Mouse (Mus musculus): ENCODE data around the gene Cyb5r1. TPM values are rescaled to one million over a fixed set of nuclear protein-coding genes. Genes with fewer than 3 reads are reported as not detected.

Gene Cyb5r1
- total and polyA plus RNA-seq, 3 experiments, result 17.5 to 43.6 (median 38.1) TPM

DNA sequence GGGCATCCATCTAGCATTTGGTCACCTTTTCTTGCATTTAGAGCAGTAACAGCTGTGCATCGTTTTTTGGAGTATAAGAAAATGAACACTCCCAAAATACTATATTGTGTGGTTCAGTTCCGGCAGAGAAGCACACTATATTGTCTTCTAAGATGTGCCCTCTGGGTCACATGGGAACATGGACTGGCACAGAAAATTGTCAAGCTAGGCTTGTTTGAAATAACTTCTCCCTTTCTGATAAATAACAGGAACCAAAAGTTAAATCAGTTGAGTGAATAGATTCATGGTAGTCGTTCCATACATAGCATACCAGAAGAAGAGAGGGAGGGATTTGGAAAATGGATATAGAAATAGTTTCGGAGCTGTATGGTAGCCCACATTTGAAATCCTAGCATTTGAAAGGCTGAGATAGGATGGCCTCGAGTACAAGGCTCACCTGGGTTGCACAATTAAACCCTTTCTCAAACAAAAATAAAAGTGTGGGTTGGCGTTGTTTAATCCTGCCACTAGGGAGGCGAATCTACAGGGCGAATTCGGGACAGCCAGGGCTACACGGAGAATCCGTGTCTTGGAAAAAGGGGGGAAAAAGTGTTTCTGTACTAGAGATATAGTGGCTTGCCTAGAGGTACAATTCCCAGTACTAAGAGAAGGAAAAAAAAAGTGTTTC, 9.3 kb downstream of the Cyb5r1 start:
- peaks cover 19 to 48% of the 10 kb centered on the region in 2 experiments for H3K36me3 ChIP-seq (replicated peaks in 1 of 2; ENCODE audit: control insufficient read depth in 1 of 2, insufficient read depth in 1 of 2, low read length in 1 of 2)
- H3K4me2 ChIP-seq (ENCODE audit: insufficient read depth, low read depth, poor library complexity, severe bottlenecking), result peak overlapping the region; percentile 58
- no peak for TF ChIP-seq E2F4 (IDR thresholded peaks at IDR 0.05; ENCODE audit: insufficient replicate concordance, low read depth, low read length)
- TF ChIP-seq MEF2A (IDR thresholded peaks at IDR 0.05; ENCODE audit: borderline replicate concordance, low read depth, low read length), result no peak
- TF ChIP-seq SMC3 (IDR thresholded peaks at IDR 0.05; ENCODE audit: low read depth, low read length), result no peak
- TF ChIP-seq MAX (IDR thresholded peaks at IDR 0.05; ENCODE audit: low read length), result no peak
- TF ChIP-seq ZC3H11A (IDR thresholded peaks at IDR 0.05; ENCODE audit: low read depth, low read length), result no peak
- TF ChIP-seq MXI1 (IDR thresholded peaks at IDR 0.05; ENCODE audit: low read depth, low read length), result no peak
- TF ChIP-seq CTCF (conservative IDR thresholded peaks at IDR 0.05 in 1 of 2, IDR thresholded peaks at IDR 0.05 in 1 of 2; ENCODE audit: low read depth in 2 of 2, low read length in 2 of 2), result no peak
- no peak for TF ChIP-seq SIN3A (IDR thresholded peaks at IDR 0.05; ENCODE audit: low read length)
- no peak for TF ChIP-seq TCF12 (IDR thresholded peaks at IDR 0.05; ENCODE audit: low read depth, low read length)
- no peak for TF ChIP-seq ZNF384 (IDR thresholded peaks at IDR 0.05; ENCODE audit: low read depth, low read length)
- TF ChIP-seq UBTF (IDR thresholded peaks at IDR 0.05; ENCODE audit: low read depth, low read length), result no peak
- no peak for TF ChIP-seq NELFE (IDR thresholded peaks at IDR 0.05; ENCODE audit: low read depth, low read length)
- no peak for TF ChIP-seq ELF1 (IDR thresholded peaks at IDR 0.05; ENCODE audit: low read depth, low read length)
- no peak for TF ChIP-seq EP300 (IDR thresholded peaks at IDR 0.05; ENCODE audit: low read length)
- no peak for TF ChIP-seq ZMIZ1 (IDR thresholded peaks at IDR 0.05; ENCODE audit: low read depth, low read length)
- TF ChIP-seq USF2 (conservative IDR thresholded peaks at IDR 0.05; ENCODE audit: low read depth, low read length), result no peak
- TF ChIP-seq RAD21 (IDR thresholded peaks at IDR 0.05; ENCODE audit: low read depth, low read length), result no peak
- no peak for TF ChIP-seq BHLHE40 (IDR thresholded peaks at IDR 0.05; ENCODE audit: low read depth, low read length)
- no peak for TF ChIP-seq PAX5 (IDR thresholded peaks at IDR 0.05; ENCODE audit: low read length)
- TF ChIP-seq KAT2A (IDR thresholded peaks at IDR 0.05; ENCODE audit: insufficient replicate concordance, low read length), result no peak
- peak overlapping the region; percentile 58 for H3K9ac ChIP-seq (ENCODE audit: insufficient read depth, low read depth)
- H3K4me1 ChIP-seq (ENCODE audit: control insufficient read depth in 1 of 2, insufficient read depth in 2 of 2), result peaks cover 8 to 41% of the 10 kb centered on the region in 2 experiments
- H3K27ac ChIP-seq (ENCODE audit: insufficient read depth, low read depth), result no peak overlapping the region
- H3K27me3 ChIP-seq (replicated peaks), result no peaks in the 10 kb centered on the region
- no peak for DNase-seq (ENCODE audit: extremely low read depth)
- dilution Hi-C loops (cut with MboI; ENCODE audit: extremely low pct_ligation_motif_present, extremely low pct_unique_long_range_greater_than_20kb, low sequenced_read_pairs), result no loop called here
- peak overlapping the region; percentile 38 to 93 (median 84) for H3K4me3 ChIP-seq (replicated peaks in 1 of 3; ENCODE audit: low read depth in 2 of 3, low read length in 2 of 3, poor library complexity in 1 of 3)
- H3K9me3 ChIP-seq (replicated peaks; ENCODE audit: low read length), result no peaks in the 10 kb centered on the region
- in situ Hi-C loops (cut with MboI; ENCODE audit: low pct_ligation_motif_present, low pct_unique_long_range_greater_than_20kb, low sequenced_read_pairs), result no loop called here
- peaks cover 32% of the 10 kb centered on the region for H3K79me2 ChIP-seq (replicated peaks; ENCODE audit: control insufficient read depth, extremely low read depth, insufficient read depth, poor library complexity, severe bottlenecking)

- Histone ChIP-seq H3K4me1 (ENCODE audit: control insufficient read depth in 1 of 2, insufficient read depth in 2 of 2) (peaks cover 8 to 46% of the 10 kb centered on the region in 2 experiments), H3K79me2 (replicated peaks; ENCODE audit: control insufficient read depth, extremely low read depth, insufficient read depth, poor library complexity, severe bottlenecking) (peaks cover 39% of the 10 kb centered on the region), H3K27me3 (replicated peaks) (no peaks in the 10 kb centered on the region), H3K27ac (ENCODE audit: insufficient read depth, low read depth) (no peak within 1 kb of the TSS), H3K36me3 (replicated peaks in 1 of 2; ENCODE audit: control insufficient read depth in 1 of 2, insufficient read depth in 1 of 2, low read length in 1 of 2) (peaks cover 15 to 48% of the 10 kb centered on the region in 2 experiments), H3K4me2 (ENCODE audit: insufficient read depth, low read depth, poor library complexity, severe bottlenecking) (peak within 1 kb of the TSS; percentile 77), H3K9ac (ENCODE audit: insufficient read depth, low read depth) (peak within 1 kb of the TSS; percentile 80), H3K4me3 (replicated peaks in 1 of 3; ENCODE audit: low read depth in 2 of 3, low read length in 2 of 3, poor library complexity in 1 of 3) (peak within 1 kb of the TSS; percentile 84 to 93 (median 88)), H3K9me3 (replicated peaks; ENCODE audit: low read length) (no peaks in the 10 kb centered on the region)
- dilution Hi-C loops (cut with MboI; ENCODE audit: extremely low pct_ligation_motif_present, extremely low pct_unique_long_range_greater_than_20kb, low sequenced_read_pairs) (no loop called here), in situ Hi-C loops (cut with MboI; ENCODE audit: low pct_ligation_motif_present, low pct_unique_long_range_greater_than_20kb, low sequenced_read_pairs) (no loop called here)
- DNase-seq (ENCODE audit: extremely low read depth), result peak; percentile 91
- TF ChIP-seq KAT2A (IDR thresholded peaks at IDR 0.05; ENCODE audit: insufficient replicate concordance, low read length), result peak; percentile 72; the same call in 1 of the 2 replicates
- TF ChIP-seq SIN3A (IDR thresholded peaks at IDR 0.05; ENCODE audit: low read length), result peak; percentile 68
- TF ChIP-seq TCF12 (IDR thresholded peaks at IDR 0.05; ENCODE audit: low read depth, low read length), result peak; percentile 77
- TF ChIP-seq MEF2A (IDR thresholded peaks at IDR 0.05; ENCODE audit: borderline replicate concordance, low read depth, low read length), result peak; percentile 58; the same call in 1 of the 2 replicates
- peak; percentile 97 for TF ChIP-seq ZMIZ1 (IDR thresholded peaks at IDR 0.05; ENCODE audit: low read depth, low read length)
- 0 out of 2 replicates have a peak, but pooled peaks have one; percentile 22 for TF ChIP-seq ETS1 (conservative IDR thresholded peaks at IDR 0.05; ENCODE audit: low read depth, low read length)
- 0 out of 2 replicates have a peak, but pooled peaks have one; percentile 75 for TF ChIP-seq POLR2AphosphoS2 (IDR thresholded peaks at IDR 0.05; ENCODE audit: low read depth, low read length)
- TF ChIP-seq MAZ (IDR thresholded peaks at IDR 0.05; ENCODE audit: low read depth, low read length), result no peak
- peak; percentile 63 for TF ChIP-seq CHD2 (IDR thresholded peaks at IDR 0.05; ENCODE audit: low read length)
- peak; percentile 83 for TF ChIP-seq MAX (IDR thresholded peaks at IDR 0.05; ENCODE audit: low read length)
- peak; percentile 60 for TF ChIP-seq ELF1 (IDR thresholded peaks at IDR 0.05; ENCODE audit: low read depth, low read length)
- TF ChIP-seq RCOR1 (conservative IDR thresholded peaks at IDR 0.05; ENCODE audit: low read depth, low read length), result 0 out of 2 replicates have a peak, but pooled peaks have one; percentile 46
- no peak for TF ChIP-seq ZKSCAN1 (IDR thresholded peaks at IDR 0.05; ENCODE audit: borderline replicate concordance, low read depth, low read length)
- peak; percentile 56; the same call in 1 of the 2 replicates for TF ChIP-seq TBP (conservative IDR thresholded peaks at IDR 0.05; ENCODE audit: low read depth, low read length)
- TF ChIP-seq MXI1 (IDR thresholded peaks at IDR 0.05; ENCODE audit: low read depth, low read length), result peak; percentile 79
- 0 out of 2 replicates have a peak, but pooled peaks have one; percentile 29 for TF ChIP-seq UBTF (IDR thresholded peaks at IDR 0.05; ENCODE audit: low read depth, low read length)
- TF ChIP-seq HCFC1 (IDR thresholded peaks at IDR 0.05; ENCODE audit: low read depth, low read length), result peak; percentile 78
- TF ChIP-seq ZNF384 (IDR thresholded peaks at IDR 0.05; ENCODE audit: low read depth, low read length), result no peak
- TF ChIP-seq ZC3H11A (IDR thresholded peaks at IDR 0.05; ENCODE audit: low read depth, low read length), result no peak
These were observed 9.9 kb downstream of the Cyb5r1 start, which contains the start of gene Adipor1 for GRCm38 (mm10) chr1:134415168-134415831. Gene Adipor1 (plus strand): TSS chr1:134415378.
